Mouse (Mus musculus) urinary bladder, postnatal 4 days (tissue): ENCODE results near the gene Invs.
"Not testable (repeated sequence)": the region's sequence is repeated elsewhere in the genome, so short reads cannot be mapped to it uniquely, and the experiment has no call there.

Experiments used
- DNase-seq, 2 experiments: peaks; one replicate each; pipeline ENCODE4 v3.0.0; 2021 to 2022; ENCODE audit warnings: low spot score in 2 of 2

The Invs gene

DNA sequence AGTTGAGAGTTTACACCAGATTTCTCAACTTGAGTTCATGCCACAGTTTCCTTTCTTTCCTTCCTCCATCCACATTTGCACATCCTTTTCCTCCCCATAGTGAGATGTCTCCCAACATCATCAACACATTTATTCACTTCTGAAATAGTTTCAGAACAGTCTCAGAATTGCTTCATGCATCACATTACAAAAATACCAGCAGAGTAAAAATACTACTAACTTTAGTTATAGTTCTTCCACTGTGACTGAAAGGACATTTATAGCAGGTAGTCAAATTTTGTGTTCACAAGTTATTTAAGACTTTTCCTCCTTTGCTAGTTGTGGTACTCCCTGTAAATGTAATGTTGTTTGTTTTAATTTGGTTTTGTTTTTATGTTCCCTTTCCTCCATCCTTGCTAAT, 47.6 kb downstream of the Invs start:
- DNase-seq: no peak

DNA sequence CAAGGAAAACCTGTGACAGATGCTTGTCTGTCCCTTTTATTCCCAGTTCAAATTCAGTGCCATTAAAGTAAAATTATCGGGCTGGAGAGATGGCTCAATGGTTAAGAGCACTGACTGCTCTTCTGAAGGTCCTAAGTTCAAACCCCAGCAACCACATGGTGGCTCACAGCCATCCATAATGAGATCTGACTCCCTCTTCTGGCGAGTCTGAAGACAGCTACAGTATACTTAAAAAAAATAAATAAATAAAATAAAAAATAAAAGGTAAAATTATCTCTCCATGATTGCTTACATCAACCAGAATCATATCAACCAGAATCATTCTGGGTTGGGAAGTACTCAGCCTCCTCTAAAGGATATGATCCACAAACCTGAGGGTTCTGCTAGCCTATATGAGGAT, 48.5 kb downstream of the Invs start:
- DNase-seq: no peak

DNA sequence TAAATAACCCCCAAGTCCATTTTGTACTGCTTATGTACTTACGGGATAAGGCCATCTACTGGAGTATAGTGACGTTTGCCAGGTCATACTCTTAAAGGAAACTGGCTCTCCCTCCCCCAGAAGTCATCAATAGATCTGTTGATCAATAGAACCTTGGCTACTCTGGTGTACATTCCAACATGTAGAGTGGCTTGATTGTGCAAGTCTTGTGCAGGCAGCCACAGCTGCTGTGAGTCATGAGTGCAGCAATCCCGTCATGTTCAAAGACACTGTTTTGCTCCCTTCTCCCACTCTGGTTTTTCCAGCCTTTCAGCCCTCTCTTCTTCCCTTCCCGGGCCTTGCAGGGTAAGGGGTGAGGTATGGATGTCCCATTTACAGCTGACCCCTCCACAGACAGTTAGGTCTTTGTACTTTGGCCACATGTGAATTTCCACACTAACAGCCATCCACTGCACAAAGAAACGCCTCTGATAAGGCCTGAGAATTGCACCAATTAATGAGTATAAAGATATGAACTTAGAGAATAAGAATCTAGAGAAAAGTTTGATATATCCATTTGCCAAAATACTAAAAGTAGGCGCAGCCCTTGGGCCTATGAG, 53.0 kb downstream of the Invs start:
- DNase-seq: no peak

DNA sequence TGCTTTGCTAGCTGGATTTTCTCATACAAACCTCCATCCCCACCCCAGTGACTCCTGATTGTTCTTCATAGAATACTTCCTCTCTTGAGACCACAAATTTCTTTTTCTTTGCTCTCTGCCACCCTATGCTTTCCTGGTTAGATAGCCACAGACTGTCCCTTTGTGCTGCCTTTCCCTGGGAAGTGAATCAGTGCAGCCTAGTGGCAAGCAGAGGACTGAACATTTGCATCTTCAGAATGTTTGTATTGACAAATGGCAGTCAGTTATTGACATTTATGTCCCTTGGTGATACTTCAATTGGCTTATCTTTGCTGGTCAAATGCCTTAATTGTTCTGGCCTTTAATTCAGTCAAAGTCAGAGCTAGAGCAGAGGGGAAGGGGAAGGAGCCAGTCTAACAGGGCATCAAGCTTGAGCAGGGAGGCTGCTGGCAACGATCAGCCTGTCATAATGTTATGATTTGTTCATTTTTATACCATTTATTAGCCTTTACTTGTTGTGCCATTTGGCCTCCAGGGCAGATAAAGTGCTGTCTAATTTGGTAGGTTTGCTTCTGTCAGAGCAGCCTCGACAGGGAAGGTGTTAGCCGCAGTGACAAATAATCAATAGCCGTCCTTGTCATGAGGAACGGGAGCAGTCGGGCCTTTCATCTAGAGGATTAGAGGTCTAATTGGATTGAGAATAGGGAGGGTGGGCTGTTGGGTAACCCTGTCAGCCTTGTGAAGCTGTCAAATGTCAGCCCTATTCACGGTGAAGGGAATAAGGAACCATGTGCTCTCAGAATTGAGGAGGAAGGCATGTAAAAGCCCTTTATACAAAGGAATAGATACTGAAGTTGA, 55.6 kb downstream of the Invs start:
- DNase-seq: no peak

DNA sequence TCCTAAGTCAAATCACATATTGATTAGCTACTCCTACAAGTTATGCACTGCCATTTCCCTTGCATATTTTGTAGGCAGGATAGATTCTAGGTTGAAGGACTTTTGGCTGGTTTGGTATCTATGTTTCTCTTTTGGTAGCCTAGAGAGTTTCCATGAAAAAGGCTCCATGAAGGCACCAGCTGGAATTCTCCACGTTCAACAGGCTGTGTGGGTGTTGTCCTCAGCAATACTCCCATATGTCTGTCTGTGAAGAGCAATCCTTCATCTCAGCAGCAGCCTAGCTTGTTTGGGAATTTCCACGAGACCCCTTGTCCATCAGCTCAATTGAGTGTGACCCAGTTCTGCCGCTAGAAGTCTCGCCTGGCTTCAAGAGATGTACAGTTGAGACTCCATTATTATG, 63.1 kb downstream of the Invs start:
- DNase-seq: no peak

DNA sequence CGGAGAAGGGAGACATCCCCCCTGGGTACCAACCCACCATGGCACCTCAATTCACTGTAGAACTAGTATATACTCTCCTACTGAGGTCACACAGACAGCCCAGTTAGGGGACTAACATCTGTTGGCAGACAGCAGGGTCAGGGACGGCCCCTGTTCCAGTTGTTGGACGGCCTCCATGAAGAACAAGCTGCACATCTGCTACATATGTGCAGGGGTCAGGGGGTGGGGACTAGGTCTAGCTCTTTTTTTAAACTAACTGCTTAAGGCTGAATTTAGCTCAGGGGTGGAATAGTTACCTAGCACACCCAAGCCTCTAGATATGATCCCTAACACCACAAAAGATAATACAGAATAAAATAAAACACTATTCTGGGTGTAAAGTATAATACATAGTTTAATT, 82.8 kb downstream of the Invs start:
- peak in 1 of 2 experiments; percentile 26 for DNase-seq

DNA sequence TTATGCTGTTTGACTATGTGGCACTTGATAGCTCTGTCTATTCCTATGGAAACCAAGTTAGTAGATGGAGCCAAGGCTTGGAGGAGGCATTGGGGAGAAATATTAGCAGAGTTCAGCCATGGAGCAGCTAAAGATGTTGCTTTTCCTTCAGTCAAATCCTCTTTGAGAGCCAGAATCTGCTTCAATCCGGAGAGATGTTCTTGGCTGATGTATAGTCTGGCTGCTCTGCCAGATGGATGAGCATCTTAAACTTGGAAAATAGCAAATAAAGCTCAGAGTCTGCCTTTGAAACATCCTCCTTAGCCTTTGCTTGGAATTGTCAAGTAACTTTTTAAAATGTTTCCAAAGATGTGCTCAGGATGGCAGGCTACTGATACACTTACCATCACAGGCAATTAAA, 91.5 kb downstream of the Invs start:
- DNase-seq: no peak

DNA sequence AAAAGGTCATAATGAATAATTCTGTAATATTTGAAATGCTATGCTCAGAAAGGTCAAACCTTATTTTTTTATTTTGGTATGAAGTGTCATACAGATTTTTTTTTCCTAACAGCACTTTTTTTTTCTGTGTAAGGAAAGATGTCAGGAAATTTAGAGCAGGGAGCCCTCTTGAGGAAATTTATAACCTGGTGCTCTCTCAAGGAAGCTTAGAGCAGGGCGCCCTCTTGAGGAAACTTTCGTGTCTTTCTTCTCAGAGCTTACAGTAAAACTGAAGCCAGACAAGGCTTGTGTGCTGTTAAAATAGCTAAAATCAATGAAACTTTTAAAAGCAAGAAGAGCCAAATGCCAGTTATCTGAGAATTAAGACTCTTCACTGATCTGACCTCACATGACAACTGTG, 101.4 kb downstream of the Invs start:
- DNase-seq: peak; percentile 30 to 67

DNA sequence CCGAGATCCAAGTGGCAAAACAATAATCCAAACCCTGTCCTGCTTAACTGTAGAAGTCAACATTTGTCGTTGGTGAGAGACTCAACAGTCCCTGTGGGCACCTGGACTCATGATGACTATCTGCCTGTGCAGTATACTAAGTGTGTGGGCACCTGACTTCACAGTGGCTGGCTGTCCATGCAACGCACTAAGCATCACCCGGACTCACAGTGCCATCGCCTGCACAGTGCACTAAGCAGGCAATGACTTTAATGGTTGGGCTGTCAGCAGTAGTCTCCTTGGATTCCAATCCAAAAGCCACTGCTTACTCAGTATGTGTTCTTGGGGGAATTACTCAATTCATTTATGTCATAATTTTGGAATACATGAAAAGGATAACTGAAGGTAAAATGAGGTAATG, 102.9 kb downstream of the Invs start:
- no peak for DNase-seq

DNA sequence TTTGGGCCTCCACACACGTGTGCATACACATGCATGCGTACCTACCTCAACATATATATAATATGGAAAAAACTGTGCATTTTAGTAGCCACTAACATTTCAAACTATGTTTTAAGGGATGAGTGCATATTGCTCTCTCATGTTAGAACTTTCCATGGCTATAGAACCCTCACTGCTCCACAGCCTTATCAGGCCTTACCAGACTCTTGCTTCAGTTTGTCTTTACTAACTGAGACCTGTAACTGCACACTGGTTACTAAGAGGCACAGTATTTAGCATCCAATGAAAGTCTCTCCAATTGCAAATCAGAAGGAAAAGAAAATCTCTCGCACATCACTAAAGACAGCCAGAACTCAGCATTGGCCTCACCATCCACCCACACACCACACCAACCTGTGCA, 117.4 kb downstream of the Invs start:
- no peak for DNase-seq

DNA sequence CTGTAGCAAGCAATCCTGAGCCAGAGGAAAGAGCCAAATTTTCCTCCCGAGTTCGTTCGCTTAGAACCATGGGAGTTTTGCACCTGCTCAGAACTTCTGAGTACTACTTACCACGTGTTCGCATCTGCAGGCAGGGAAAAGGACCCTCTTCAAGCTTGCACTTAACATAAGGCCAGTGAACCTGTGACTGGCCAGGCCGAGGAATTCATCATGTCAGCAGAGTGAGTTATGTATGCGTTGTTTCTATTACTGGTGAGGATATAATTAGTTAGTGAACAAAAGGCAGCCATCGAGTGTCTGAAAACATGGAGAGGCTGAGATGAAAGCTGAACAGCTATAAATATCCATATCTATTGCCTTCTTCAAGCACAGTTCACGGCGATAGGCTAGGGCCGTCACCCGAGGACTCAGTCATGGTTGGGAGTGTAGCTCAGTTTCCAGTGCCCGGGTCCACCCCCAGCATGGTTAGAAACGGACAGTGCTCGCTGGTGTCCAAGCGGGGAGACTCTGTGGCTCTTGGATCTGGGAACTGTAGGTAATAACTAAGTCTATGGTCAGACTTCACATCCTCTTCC, 123.6 kb downstream of the Invs start:
- no peak for DNase-seq

DNA sequence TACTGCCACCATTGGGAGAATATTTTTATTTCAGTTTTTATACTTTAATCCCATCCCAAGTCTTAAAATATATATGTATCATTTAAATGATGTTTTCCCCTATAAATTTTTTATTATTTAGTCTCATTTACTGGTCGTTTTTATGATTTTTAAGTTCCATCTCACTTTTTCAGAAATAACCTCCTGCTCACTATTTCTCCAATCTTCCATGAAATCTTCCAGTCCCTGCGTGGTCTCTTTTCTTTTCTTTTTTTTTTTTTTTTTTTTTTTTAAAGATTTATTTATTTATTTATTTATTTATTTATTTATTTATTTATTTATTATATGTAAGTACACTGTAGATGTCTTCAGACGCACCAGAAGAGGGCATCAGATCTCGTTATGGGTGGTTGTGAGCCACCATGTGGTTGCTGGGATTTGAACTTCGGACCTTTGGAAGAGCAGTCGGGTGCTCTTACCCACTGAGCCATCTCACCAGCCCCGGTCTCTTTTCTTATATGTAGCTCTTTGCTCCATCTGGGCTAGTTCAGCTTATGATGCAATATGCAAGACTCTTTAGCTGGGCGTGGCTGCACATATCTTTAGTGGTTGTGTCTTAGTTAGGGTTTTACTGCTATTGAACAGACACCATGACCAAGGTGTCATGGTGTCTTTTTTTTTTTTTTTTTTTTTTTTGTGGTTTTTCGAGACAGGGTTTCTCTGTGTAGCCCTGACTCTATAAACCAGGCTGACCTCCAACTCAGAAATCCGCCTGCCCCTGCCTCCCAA, 126.3 kb downstream of the Invs start:
- not testable (repeated sequence) for DNase-seq

DNA sequence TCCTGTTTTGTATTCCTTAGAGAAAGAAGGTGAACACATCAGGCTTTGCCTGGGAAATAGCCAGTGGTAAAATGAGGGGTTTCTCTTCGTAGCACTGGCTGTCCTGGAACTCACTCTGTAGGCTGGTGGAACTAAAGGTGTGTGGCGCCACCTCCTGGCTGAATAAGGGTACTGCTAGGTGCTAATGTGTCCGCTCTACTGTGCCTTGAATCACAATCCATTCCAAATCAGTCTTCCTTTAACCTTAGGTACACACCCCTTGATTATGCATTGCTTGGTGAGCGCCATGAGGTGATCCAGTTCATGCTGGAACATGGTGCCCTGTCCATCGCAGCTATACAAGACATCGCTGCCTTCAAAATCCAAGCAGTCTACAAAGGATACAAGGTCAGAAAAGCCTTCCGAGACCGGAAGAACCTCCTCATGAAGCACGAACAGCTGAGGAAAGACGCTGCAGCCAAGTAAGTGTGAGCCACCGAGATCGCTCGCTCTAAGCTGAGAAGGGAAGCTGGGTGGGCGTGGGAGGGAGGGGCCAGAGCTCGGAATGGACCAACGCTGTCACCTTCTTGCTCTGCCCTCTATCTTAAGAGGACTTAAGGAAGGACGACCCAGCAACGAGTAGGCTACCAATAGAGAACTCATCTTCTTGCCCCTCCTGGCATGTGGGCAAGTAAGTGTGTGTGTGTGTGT, 127.9 kb downstream of the Invs start:
- peak in 1 of 2 experiments; percentile 33 for DNase-seq

DNA sequence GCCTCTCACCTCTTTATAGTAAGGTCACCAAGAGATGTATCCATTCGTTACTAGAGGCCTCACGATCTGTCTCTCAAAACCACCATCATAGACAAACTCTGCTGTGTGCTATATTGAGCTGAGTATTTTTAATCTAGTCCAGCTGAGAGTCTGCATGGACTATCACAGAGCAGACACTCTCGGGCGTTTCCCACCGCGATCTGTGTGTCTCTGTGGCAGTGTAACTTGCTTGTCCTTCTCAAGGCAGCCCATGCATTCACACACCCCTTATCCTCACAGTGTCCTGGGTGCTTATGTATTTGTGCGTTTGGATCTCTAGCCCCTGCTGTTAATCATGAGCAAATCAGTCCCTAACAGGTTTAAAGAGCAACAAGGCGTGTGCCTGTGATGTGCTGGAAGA, 133.9 kb downstream of the Invs start:
- DNase-seq: no peak

DNA sequence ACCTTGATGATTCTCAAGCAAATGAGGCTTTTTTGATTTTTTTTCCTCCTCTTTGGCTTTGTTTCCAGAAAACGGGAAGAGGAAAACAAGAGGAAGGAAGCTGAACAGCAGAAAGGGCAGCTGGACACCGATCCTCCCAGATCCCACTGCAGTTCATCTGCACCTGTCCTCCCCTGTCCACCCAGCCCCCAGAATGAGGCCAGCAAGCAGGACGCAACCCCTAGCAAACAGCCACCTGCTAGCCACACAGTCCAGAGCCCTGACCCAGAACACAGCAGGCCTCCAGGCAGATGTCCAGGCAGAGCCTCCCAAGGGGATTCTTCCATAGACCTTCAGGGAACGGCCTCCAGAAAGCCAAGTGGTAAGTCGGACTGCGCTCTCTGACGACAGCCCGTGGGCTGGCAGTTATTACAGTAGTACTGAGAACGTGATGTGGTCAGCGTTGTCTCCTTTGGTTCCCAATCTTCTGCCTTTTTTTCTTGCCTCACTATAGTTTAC, 136.3 kb downstream of the Invs start:
- DNase-seq: no peak

DNA sequence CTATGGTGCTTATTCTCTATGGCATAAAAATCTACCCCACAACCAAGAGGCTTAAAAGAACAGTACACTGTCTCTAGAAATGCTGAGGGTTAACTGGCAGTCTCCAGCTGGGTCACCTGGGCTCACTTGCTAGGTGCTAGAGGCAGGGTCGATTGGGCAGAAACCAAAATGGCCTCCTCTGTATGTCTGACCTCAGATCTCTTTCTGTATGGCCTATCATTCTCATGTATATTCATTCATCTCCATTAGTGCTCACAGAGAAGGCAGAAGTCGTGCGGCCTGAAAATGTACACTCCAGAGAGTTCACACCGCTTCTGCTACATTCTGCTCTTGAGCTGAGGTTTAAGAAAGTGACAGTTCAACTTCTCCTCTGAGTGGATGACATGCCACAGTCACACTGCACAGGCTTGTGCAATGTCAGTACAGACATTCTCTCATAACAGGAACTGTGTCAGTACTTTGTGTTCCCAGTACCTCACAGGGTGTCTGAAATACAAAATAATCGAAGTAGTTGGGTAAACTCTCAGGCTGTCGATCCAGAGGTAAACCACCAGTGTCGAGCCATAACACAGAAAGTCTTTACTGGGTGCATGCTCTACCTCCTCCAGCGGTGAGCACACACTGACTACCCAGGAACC, 139.4 kb downstream of the Invs start:
- DNase-seq: no peak

DNA sequence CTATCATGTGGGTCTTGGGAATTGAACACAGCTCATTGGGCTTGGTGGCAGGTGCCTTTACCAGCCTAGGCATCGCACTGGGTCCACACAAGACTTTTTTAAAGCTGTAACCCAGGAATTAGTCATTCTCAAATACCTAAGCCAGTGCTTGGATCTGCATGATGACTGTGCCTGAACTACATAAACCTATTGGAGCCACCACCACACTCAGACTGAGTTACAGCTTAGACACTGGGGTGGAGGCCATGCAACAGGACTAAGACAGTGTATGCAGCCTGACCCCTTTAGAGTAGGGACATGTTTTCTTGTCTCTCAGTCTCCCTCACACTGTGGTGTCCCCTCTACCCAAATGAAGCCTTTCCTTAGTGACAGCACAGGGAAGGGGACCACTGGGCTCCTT, 143.1 kb downstream of the Invs start:
- DNase-seq: no peak

DNA sequence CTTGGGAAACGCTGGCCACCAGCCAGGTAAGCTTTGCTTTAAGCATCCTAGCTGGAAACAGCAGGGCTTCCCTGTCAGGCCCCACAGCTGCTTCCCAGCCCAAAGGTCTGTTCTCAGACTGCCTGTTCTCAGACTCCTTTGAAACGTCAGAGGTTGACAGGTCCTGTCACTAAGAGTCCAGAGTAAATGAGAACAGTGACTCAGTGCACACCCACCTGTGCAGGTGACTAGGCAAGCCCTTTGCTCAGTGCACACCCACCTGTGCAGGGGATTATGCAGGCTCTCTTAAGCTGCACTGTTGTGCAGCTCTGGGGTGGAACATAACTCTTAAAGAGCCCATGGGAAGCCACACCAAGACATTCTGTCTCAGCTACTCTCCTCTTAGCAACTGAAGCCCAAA, 144.2 kb downstream of the Invs start:
- no peak for DNase-seq

DNA sequence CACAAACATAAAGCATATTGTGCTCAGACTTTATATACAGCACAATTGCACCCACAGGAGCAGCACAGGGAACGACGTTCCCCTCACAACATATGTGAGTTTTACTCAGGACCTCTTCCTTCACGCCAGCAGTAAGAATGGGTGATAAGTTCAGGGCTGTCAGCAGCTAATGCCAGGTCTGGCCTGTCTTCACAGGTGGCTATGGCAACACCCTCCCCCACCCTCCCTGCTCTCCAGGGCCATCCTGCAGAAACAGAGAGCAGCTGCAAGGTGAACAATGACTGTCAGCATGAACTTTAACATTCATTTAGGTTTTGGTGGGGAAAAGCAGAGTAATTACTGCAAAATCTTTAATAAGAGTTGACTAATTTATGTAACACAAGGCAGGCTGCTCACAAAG, 147.9 kb downstream of the Invs start:
- no peak for DNase-seq

DNA sequence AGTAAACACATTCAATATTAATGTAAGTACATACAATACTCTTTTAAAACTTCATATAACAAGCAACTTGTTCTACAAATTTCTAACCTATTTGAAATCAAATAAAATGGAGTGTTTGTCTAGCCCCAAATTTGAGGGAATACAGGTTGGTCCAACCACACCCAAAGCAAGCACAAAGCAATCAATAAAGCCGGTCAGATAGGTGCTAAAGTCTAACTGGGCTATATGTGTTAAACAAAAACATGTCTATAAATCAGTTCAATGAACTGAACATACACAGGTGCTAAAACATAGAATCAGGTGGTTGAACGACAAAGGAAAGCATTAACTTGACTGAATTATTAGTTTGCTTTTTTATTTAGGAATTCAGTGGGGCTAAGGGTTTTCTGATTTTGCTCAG, 148.5 kb downstream of the Invs start:
- no peak for DNase-seq

DNA sequence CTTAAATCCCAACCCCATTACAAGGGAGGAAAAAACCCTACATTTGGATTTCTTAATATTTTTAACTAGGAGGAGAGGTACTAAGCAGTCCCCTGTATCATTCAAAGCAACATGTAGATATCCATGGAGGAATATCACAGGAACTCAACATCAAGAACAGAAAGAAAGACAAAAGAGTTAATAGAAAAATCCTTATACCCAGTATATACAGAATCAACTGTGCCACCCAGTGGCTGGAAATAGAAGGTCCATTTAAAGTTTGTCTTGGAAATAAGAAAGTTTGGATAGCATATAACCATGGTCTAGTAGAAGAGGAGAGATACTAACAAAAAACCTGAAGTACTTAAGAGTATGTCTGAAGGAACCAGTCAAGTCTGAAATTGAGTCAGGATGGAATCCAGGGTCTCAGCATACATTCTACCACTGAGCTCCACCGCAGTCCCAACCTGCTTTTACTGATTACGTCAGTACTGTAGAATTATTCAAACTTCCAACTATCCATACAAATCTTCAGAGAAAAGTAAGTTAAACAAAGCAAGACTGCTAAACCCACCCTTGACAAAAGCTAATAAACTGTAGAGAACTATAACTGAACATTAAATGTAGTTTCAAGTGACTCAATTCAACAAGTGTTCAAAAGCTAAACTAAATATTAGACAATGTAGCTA, 174.7 kb downstream of the Invs start:
- no peak for DNase-seq
